ENCODE assay signal across 15 mouse cellular contexts in the genomic region with DNA sequence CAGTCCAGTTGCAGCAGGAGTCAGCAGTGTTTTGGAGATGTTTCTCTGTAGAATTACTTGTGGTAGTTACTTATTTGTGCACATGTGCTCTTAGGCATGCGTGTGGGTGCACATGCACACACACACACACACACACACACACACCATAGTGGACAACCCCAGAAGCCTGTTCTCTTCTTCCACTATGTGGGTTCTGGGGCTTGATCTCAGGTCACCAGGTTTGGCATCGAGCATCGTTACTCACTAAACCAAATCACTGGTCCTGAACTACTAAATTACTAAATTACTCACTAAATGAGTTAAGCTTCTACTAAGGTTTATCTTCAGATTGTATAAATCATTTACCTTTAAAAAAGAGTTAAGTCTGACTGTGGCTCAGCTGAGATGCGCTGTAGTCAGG. TPM values are rescaled to one million over a fixed set of nuclear protein-coding genes. Genes with fewer than 3 reads are reported as not detected.
"Had no signal": no experiment of that assay in that cellular context is flagged by ENCODE, and none has a peak within 500 bp of the region (broad histone marks: within the 10 kb centered on the region; RNA-seq: fewer than 3 reads in every experiment).

No protein-coding gene starts in this region.

- H3K9me3 ChIP-seq: limb, embryonic 10.5 days; liver, embryonic 15.5 days; midbrain, embryonic 10.5 days; neural tube, embryonic 15.5 days had no signal

- H3K27ac ChIP-seq: hindbrain, postnatal 0 days; limb, embryonic 10.5 days; liver, embryonic 15.5 days; midbrain, embryonic 10.5 days; neural tube, embryonic 15.5 days had no signal

- DNase-seq: lung, adult 2 months; lung, postnatal 36 days; midbrain, embryonic 14.5 days; retina, postnatal 1 day; right cerebral cortex, postnatal 14 days; thymus, postnatal 36 days had no signal

- H3K9ac ChIP-seq: liver, embryonic 15.5 days; neural tube, embryonic 15.5 days had no signal

- H3K4me1 ChIP-seq: liver, embryonic 15.5 days; midbrain, embryonic 10.5 days; neural tube, embryonic 15.5 days had no signal

- H3K27me3 ChIP-seq: liver, embryonic 15.5 days; neural tube, embryonic 15.5 days had no signal

- H3K4me3 ChIP-seq: limb, embryonic 10.5 days; liver, embryonic 15.5 days; midbrain, embryonic 10.5 days; myocyte; neural tube, embryonic 15.5 days had no signal

- ATAC-seq: hindbrain, postnatal 0 days; lung, postnatal 0 days had no signal

- H3K4me2 ChIP-seq: liver, embryonic 11.5 days; liver, embryonic 15.5 days; neural tube, embryonic 15.5 days had no signal

- H3K36me3 ChIP-seq: limb, embryonic 10.5 days; liver, embryonic 15.5 days; midbrain, embryonic 10.5 days; neural tube, embryonic 15.5 days had no signal

RNA-seq across cellular contexts. Expression of gene Chrnb4, which starts 9.5 kb away (rescaled TPM):
- polyA plus RNA-seq: liver, embryonic 15.5 days had no signal

RNA-seq across cellular contexts. Expression of gene Chrna3, which starts 31.7 kb away (rescaled TPM):
- total RNA-seq: megakaryocyte, adult 5-6 weeks had no signal
- polyA plus RNA-seq: liver, embryonic 15.5 days; myocyte had no signal
